Mouse (Mus musculus) CH12.LX (cell line): Measurements from ENCODE around the gene 2210408I21Rik. TPM values are rescaled to one million over a fixed set of nuclear protein-coding genes. Genes with fewer than 3 reads are reported as not detected.

Experiments
- DNase-seq: peaks from one replicate; pipeline ENCODE4 v3.0.0-alpha.2; 2013; ENCODE audit errors: extremely low read depth
- H3K27ac ChIP-seq: 2 replicates; pipeline ENCODE4 v1.5.1; 2012; ENCODE audit warnings: low read depth, mild to moderate bottlenecking, control low read depth, moderate library complexity; ENCODE audit not compliant: insufficient read depth
- H3K27me3 ChIP-seq: replicated peaks from 2 replicates; pipeline ENCODE3; 2012; ENCODE audit warnings: inconsistent platforms
- H3K36me3 ChIP-seq, 2 experiments: replicated peaks in 1 of 2; 2 replicates each; pipeline versions ENCODE3 to v1.6.1; 2012; ENCODE audit warnings: inconsistent platforms in 1 of 2, low read length in 1 of 2, mild to moderate bottlenecking in 1 of 2, mixed read lengths in 1 of 2, moderate library complexity in 1 of 2; ENCODE audit not compliant: control insufficient read depth in 1 of 2, insufficient read depth in 1 of 2
- H3K4me1 ChIP-seq, 2 experiments: 2 replicates each; pipeline ENCODE4 v1.6.1; 2012; ENCODE audit warnings: inconsistent platforms in 1 of 2, moderate library complexity in 1 of 2; ENCODE audit not compliant: insufficient read depth in 2 of 2, control insufficient read depth in 1 of 2
- H3K4me2 ChIP-seq: 2 replicates; pipeline ENCODE4 v1.6.1; 2012; ENCODE audit warnings: low read depth, mild to moderate bottlenecking, control low read depth; ENCODE audit not compliant: poor library complexity, insufficient read depth, severe bottlenecking
- H3K4me3 ChIP-seq, 3 experiments: fragments of 150-350 bp in 1 of 3; sonication (generic) in 1 of 3; replicated peaks in 1 of 3; 2 replicates each; pipeline versions ENCODE3 to v1.5.1; 2011 to 2012; ENCODE audit warnings: low read depth in 2 of 3, low read length in 2 of 3, mild to moderate bottlenecking in 2 of 3, moderate library complexity in 2 of 3, control low read depth in 1 of 3, improper control_type of control experiment in 1 of 3, inconsistent platforms in 1 of 3, mixed read lengths in 1 of 3; ENCODE audit not compliant: poor library complexity in 1 of 3
- H3K79me2 ChIP-seq: replicated peaks from 2 replicates; pipeline ENCODE4 v1.6.1; 2012; ENCODE audit warnings: mild to moderate bottlenecking, moderate library complexity; ENCODE audit not compliant: control insufficient read depth, poor library complexity, insufficient read depth, severe bottlenecking; ENCODE audit errors: extremely low read depth
- H3K9ac ChIP-seq: 2 replicates; pipeline ENCODE4 v1.6.1; 2012; ENCODE audit warnings: low read depth, mild to moderate bottlenecking, control low read depth, moderate library complexity; ENCODE audit not compliant: insufficient read depth
- H3K9me3 ChIP-seq: replicated peaks from 2 replicates; pipeline ENCODE3; 2012; ENCODE audit warnings: low read length, inconsistent platforms, mixed read lengths
- CTCF ChIP-seq, 2 experiments: IDR thresholded peaks in 1 of 2; conservative IDR thresholded peaks in 1 of 2; 2 replicates each; pipeline ENCODE4 v1.5.1; 2011 to 2012; ENCODE audit warnings: low read depth in 2 of 2, low read length in 2 of 2, improper control_type of control experiment in 1 of 2, inconsistent platforms in 1 of 2, mild to moderate bottlenecking in 1 of 2, moderate library complexity in 1 of 2
- E2F4 ChIP-seq: IDR thresholded peaks from 2 replicates; pipeline ENCODE4 v1.6.1; 2011; ENCODE audit warnings: low read depth, low read length, improper control_type of control experiment; ENCODE audit not compliant: insufficient replicate concordance
- EP300 ChIP-seq: IDR thresholded peaks from 2 replicates; pipeline ENCODE4 v1.6.1; 2011; ENCODE audit warnings: low read length, improper control_type of control experiment
- ETS1 ChIP-seq: conservative IDR thresholded peaks from 2 replicates; pipeline ENCODE4 v1.6.1; 2012; ENCODE audit warnings: low read depth, mild to moderate bottlenecking, inconsistent platforms, low read length, improper control_type of control experiment, moderate library complexity
- HCFC1 ChIP-seq: IDR thresholded peaks from 2 replicates; pipeline ENCODE4 v1.6.1; 2012; ENCODE audit warnings: low read depth, mild to moderate bottlenecking, inconsistent platforms, low read length, improper control_type of control experiment
- JUN ChIP-seq: IDR thresholded peaks from 2 replicates; pipeline ENCODE4 v1.6.1; 2011; ENCODE audit warnings: low read depth, mild to moderate bottlenecking, low read length, improper control_type of control experiment, moderate library complexity; ENCODE audit not compliant: insufficient read depth
- JUND ChIP-seq: conservative IDR thresholded peaks from 2 replicates; pipeline ENCODE4 v1.6.1; 2011; ENCODE audit warnings: low read depth, low read length, improper control_type of control experiment
- MAZ ChIP-seq: IDR thresholded peaks from 2 replicates; pipeline ENCODE4 v1.6.1; 2012; ENCODE audit warnings: low read depth, mild to moderate bottlenecking, inconsistent platforms, low read length, improper control_type of control experiment, moderate library complexity
- POLR2A ChIP-seq: IDR thresholded peaks from 2 replicates; pipeline ENCODE4 v1.6.1; 2011; ENCODE audit warnings: low read depth, mild to moderate bottlenecking, improper control_type of control experiment, low read length
- RCOR1 ChIP-seq: conservative IDR thresholded peaks from 2 replicates; pipeline ENCODE4 v1.6.1; 2012; ENCODE audit warnings: low read depth, mild to moderate bottlenecking, inconsistent platforms, low read length, improper control_type of control experiment
- SMC3 ChIP-seq: IDR thresholded peaks from 2 replicates; pipeline ENCODE4 v1.6.1; 2011; ENCODE audit warnings: low read depth, low read length, improper control_type of control experiment
- TCF12 ChIP-seq: IDR thresholded peaks from 2 replicates; pipeline ENCODE4 v1.6.1; 2014; ENCODE audit warnings: low read depth, mild to moderate bottlenecking, inconsistent platforms, low read length, improper control_type of control experiment
- UBTF ChIP-seq: IDR thresholded peaks from 2 replicates; pipeline ENCODE4 v1.6.1; 2012; ENCODE audit warnings: low read depth, mild to moderate bottlenecking, inconsistent platforms, low read length, improper control_type of control experiment, moderate library complexity
- ZC3H11A ChIP-seq: IDR thresholded peaks from 2 replicates; pipeline ENCODE4 v1.6.1; 2012; ENCODE audit warnings: low read depth, mild to moderate bottlenecking, inconsistent platforms, low read length, improper control_type of control experiment
- dilution Hi-C: fragments of 300-500 bp; cut with MboI; formaldehyde crosslinking; loops from 2 replicates; pipeline ENCODE4 v1.14.3; 2020; ENCODE audit warnings: low sequenced_read_pairs; ENCODE audit not compliant: extremely low pct_unique_long_range_greater_than_20kb, extremely low pct_ligation_motif_present
- in situ Hi-C: fragments of 300-500 bp; cut with MboI; formaldehyde crosslinking; loops from 3 replicates; pipeline ENCODE4 v1.14.3; 2019; ENCODE audit warnings: low sequenced_read_pairs, low pct_ligation_motif_present, low pct_unique_long_range_greater_than_20kb, mixed read lengths
- polyA plus RNA-seq: library from polyadenylated mRNA; unstranded; fragments of >175 nt; gene quantifications from 2 replicates; pipeline ENCODE4 v1.2.1, GENCODE M21; 2012; ENCODE audit warnings: low read depth; ENCODE audit not compliant: insufficient read length
- total RNA-seq, 2 experiments: library from RNA; depleted of rRNA; stranded (reverse); fragments of 300-350 nt in 1 of 2; fragments of >200 nt in 1 of 2; gene quantifications; 2 replicates each; pipeline ENCODE4 v1.2.3; 2012 to 2014

The 2210408I21Rik gene
- total and polyA plus RNA-seq, 3 experiments = 5.6 to 14.7 (median 7.7) TPM

DNA sequence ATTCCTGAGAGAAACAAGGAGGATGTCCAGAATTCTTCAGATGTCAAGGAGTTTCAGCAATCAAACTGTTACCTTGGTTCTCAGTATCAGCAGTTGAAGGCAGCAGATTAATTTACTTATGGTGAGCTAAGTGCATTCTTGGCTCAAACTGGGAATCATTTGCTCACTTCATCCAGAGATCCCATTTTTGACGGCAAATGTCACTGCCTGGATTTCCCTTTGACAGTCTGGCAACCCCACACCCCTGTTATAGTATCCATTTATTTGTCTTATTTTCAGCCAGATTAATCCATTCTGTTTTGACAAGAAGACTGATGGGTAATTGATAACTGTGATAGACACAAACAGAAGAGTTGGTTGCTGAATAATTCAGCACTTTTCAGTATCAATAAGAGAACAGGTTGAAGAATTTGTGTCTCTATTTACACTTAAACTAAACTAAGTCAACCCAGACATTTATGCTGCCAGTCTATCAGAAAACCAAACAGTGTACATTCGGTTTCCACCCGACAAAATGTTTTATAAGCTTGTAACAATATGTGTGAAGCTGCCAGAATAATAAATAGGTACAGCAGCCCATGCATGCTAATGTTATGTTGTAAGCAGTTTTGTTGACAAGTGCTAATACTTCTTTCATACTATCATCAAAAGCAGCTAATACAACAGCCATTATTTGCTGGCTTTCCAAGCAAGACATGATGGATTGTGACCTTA, 354.8 kb downstream of the 2210408I21Rik start:
- Histone ChIP-seq H3K27me3 (no peaks in the 10 kb centered on the region), H3K36me3 (no peaks in the 10 kb centered on the region), H3K4me3 (no peak overlapping the region), H3K9me3 (no peaks in the 10 kb centered on the region), H3K4me1 (no peaks in the 10 kb centered on the region), H3K4me2 (no peak overlapping the region), H3K9ac (no peak overlapping the region)
- no peak for DNase-seq
- dilution Hi-C loops (no loop called here), in situ Hi-C loops (no loop called here)
- no peak for TF ChIP-seq JUND
- TF ChIP-seq, all 38 proteins: peak for 0
- Histone ChIP-seq H3K27ac (no peak overlapping the region), H3K79me2 (no peaks in the 10 kb centered on the region)

DNA sequence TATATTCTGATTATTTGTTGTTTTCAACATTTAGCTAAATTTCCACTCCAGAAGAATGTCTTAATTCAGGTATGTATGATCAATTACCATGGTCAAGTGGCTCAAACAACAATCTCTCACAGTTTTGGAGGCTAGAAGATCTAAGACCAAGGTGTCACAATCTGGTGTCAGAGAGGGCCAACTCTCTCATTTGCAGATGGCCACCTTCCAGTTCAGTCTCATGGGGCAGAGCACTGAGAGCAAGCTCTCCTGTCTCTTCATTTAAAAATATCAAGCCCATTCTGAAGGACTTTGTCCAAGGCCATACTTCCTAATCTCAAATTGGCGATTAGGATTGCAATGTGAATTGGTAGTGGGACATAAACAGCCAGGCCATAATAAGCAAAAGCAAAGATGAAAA, 378.7 kb downstream of the 2210408I21Rik start:
- no peak overlapping the region for H3K27ac ChIP-seq
- no peaks in the 10 kb centered on the region for H3K36me3 ChIP-seq
- dilution Hi-C loops = no loop called here
- DNase-seq = no peak
- no peak overlapping the region for H3K4me2 ChIP-seq
- no peak overlapping the region for H3K4me3 ChIP-seq
- no peaks in the 10 kb centered on the region for H3K4me1 ChIP-seq
- TF ChIP-seq HCFC1 = no peak
- no peak for TF ChIP-seq CTCF (conservative IDR thresholded peaks at IDR 0.05 in 1 of 2, IDR thresholded peaks at IDR 0.05 in 1 of 2; ENCODE audit: low read depth in 2 of 2, low read length in 2 of 2)
- no peak for TF ChIP-seq ETS1
- TF ChIP-seq JUN = no peak
- no peak for TF ChIP-seq ZC3H11A
- no peak for TF ChIP-seq TCF12
- TF ChIP-seq, all 38 proteins: peak for 0
- in situ Hi-C loops = no loop called here
- Histone ChIP-seq H3K9ac (no peak overlapping the region), H3K9me3 (no peaks in the 10 kb centered on the region), H3K27me3 (no peaks in the 10 kb centered on the region), H3K79me2 (no peaks in the 10 kb centered on the region)

DNA sequence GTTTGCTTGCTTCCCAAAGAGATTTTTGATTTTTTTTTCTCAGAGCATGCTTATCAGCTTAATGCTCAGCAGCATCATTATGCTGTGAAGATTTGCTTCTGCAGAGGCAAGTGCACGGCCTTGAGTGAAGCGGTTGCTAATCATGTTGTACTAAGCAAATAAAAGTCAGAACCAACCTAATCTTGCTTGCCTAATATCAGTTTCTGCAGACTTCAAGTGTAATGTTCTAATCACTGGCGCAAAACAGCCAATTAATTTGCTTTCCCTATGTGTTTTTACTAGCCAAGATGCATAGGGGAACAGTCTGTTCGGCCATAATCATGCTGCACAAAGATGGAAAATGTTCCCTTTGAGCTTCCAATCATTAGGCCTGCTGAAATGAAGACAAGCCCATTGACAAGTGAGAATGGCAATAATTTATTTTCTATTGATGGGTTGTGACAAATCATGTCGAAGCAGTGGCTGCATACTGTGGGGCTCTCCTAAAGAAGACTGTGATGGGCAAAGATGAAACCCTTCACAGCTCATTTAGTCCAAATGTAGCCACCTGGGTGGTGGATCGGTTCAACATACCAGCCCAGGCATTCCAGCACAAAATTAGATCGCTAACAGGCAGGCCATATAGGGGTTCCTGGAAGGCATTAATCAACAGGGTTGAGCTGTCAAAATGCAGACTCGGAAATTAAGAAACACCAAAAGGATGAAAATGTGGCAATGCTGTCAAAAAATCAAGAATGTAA, 393.8 kb downstream of the 2210408I21Rik start:
- H3K9ac ChIP-seq = no peak overlapping the region
- dilution Hi-C loops (no loop called here), in situ Hi-C loops (no loop called here)
- no peak overlapping the region for H3K4me3 ChIP-seq
- no peaks in the 10 kb centered on the region for H3K79me2 ChIP-seq
- H3K27me3 ChIP-seq = no peaks in the 10 kb centered on the region
- H3K36me3 ChIP-seq = no peaks in the 10 kb centered on the region
- no peaks in the 10 kb centered on the region for H3K9me3 ChIP-seq
- no peak overlapping the region for H3K27ac ChIP-seq
- no peak overlapping the region for H3K4me2 ChIP-seq
- peaks cover 0 to 12% of the 10 kb centered on the region in 2 experiments; a peak in 1 of 4 replicates for H3K4me1 ChIP-seq
- no peak for TF ChIP-seq UBTF
- no peak for TF ChIP-seq MAZ
- TF ChIP-seq SMC3 = no peak
- no peak for TF ChIP-seq HCFC1
- no peak for TF ChIP-seq JUND
- TF ChIP-seq E2F4 = no peak
- TF ChIP-seq RCOR1 = no peak
- no peak for TF ChIP-seq POLR2A
- no peak for TF ChIP-seq EP300
- no peak for DNase-seq
